Mouse (Mus musculus) testis, adult 2 months (tissue): Measurements from ENCODE around the gene Sept8. TPM values are rescaled to one million over a fixed set of nuclear protein-coding genes. Genes with fewer than 3 reads are reported as not detected.

Source experiments
- H3K27ac ChIP-seq: fragments of 200-500 bp; 2 replicates; pipeline ENCODE4 v1.5.1; 2012; ENCODE audit warnings: low read depth, low read length; ENCODE audit not compliant: control insufficient read depth, insufficient read depth
- H3K27me3 ChIP-seq: fragments of 200-500 bp; 2 replicates; pipeline ENCODE4 v1.6.1; 2012; ENCODE audit warnings: mild to moderate bottlenecking, low read length, moderate library complexity; ENCODE audit not compliant: control insufficient read depth, insufficient read depth
- H3K36me3 ChIP-seq: fragments of 200-500 bp; 2 replicates; pipeline ENCODE4 v1.6.1; 2012; ENCODE audit warnings: mild to moderate bottlenecking, low read length; ENCODE audit not compliant: control insufficient read depth, insufficient read depth
- H3K4me1 ChIP-seq: fragments of 200-500 bp; 2 replicates; pipeline ENCODE4 v1.6.1; 2012; ENCODE audit warnings: low read length; ENCODE audit not compliant: control insufficient read depth, insufficient read depth
- H3K4me3 ChIP-seq: fragments of 200-500 bp; 2 replicates; pipeline ENCODE4 v1.5.1; 2012; ENCODE audit warnings: low read depth, mild to moderate bottlenecking, low read length, moderate library complexity, mixed read lengths; ENCODE audit not compliant: control insufficient read depth
- CTCF ChIP-seq: fragments of 200-500 bp; IDR thresholded peaks from 2 replicates; pipeline ENCODE4 v1.5.1; 2012; ENCODE audit warnings: low read depth, mild to moderate bottlenecking, inconsistent platforms, low read length, moderate library complexity; ENCODE audit not compliant: control insufficient read depth, insufficient read depth, insufficient replicate concordance
- POLR2A ChIP-seq: fragments of 200-500 bp; IDR thresholded peaks from 2 replicates; pipeline ENCODE4 v1.6.1; 2012; ENCODE audit warnings: low read depth, mild to moderate bottlenecking, inconsistent platforms, low read length, moderate library complexity; ENCODE audit not compliant: control insufficient read depth
- polyA plus RNA-seq: library from polyadenylated mRNA; depleted of rRNA; stranded (reverse); fragments of >200 nt; gene quantifications from 2 replicates; pipeline ENCODE4 v1.2.3, GENCODE M21; 2012

Gene Sept8
- polyA plus RNA-seq, 1 experiment: 3.2 TPM

GRCm38 (mm10) chr11:53478383-53479170 lies 40.5 kb upstream of the Sept8 start:
- Histone ChIP-seq H3K4me1 (peaks cover 7% of the 10 kb centered on the region), H3K27ac (no peak overlapping the region), H3K27me3 (no peaks in the 10 kb centered on the region), H3K36me3 (no peaks in the 10 kb centered on the region), H3K4me3 (peak overlapping the region; percentile 68)
- no peak for TF ChIP-seq POLR2A
- TF ChIP-seq CTCF: no peak

GRCm38 (mm10) chr11:53479171-53479782 lies 39.8 kb upstream of the Sept8 start:
- H3K27ac ChIP-seq: no peak overlapping the region
- H3K4me3 ChIP-seq: peak overlapping the region; percentile 68
- TF ChIP-seq CTCF (no peak), POLR2A (no peak)
- H3K4me1 ChIP-seq: peaks cover 7% of the 10 kb centered on the region
- no peaks in the 10 kb centered on the region for H3K36me3 ChIP-seq
- no peaks in the 10 kb centered on the region for H3K27me3 ChIP-seq

DNA sequence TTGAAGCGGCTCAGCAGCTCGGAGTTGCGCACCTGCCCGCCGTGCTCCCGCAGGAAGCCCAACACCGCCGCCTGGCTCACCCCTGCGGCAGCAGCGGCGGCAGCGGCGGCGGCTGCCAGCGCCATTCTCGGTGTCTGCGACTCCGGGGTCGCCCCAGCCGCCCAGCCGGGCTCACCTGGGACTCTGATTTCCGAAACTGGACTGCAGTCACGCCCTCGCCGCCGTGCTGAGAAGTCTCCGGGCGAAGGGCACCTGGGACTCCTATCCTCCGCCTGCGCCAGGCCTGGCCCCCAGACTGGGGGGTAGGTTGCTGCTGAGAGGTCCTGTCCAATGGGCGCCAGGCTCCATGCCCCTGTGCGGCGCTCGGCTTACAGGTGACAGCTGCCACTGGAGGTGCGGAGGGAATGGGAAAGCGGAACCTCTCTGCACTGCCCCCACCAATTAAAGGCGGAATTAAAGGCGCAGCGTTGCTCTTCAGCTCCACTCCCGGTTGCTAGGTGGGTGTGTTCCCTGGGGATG lies 39.2 kb upstream of the Sept8 start, which contains the start of the genes Gm9945 and Sowaha:
Gene Gm9945, plus strand, starts transcription at position 384 of the 519 bp plus-strand sequence.
Gene Sowaha, minus strand, starts transcription at position 492 of the 519 bp plus-strand sequence.
- Histone ChIP-seq H3K27ac (no peak within 1 kb of the TSS), H3K36me3 (no peaks in the 10 kb centered on the region), H3K4me3 (peak within 1 kb of the TSS; percentile 68), H3K4me1 (peaks cover 7% of the 10 kb centered on the region), H3K27me3 (no peaks in the 10 kb centered on the region)
- TF ChIP-seq POLR2A (no peak), CTCF (no peak)

DNA sequence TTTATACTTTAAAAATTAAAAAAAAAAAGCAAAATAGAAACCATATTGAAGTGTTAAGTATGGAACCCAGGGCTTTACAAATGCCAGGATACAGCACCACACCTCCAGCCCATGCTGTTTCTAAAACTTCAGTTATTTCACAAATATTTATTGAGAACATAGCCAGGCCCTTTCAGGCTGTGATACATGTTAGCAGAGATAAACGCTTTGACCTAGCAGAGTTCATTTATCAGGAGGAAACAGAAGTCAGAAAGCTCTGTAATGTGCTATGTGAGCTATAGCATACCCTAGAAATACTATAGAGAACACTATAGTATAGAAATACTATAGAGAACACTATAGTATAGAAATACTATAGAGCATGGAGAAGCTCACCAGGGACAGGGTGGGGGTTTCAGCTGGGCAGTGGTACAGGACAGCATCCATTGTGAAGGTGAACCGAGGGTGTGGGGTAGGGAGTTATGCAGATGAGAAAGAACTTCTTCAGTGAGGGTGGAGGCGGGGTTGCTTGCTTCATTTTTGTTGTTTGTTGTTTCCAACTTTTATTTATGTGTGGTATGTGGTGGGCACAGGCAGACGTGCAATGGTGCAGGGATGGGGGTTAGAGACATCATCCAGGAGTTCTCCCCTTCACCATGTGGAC lies 37.8 kb upstream of the Sept8 start:
- Histone ChIP-seq H3K4me1 (peaks cover 7% of the 10 kb centered on the region), H3K27me3 (no peaks in the 10 kb centered on the region)
- TF ChIP-seq CTCF: no peak
- TF ChIP-seq POLR2A: no peak

DNA sequence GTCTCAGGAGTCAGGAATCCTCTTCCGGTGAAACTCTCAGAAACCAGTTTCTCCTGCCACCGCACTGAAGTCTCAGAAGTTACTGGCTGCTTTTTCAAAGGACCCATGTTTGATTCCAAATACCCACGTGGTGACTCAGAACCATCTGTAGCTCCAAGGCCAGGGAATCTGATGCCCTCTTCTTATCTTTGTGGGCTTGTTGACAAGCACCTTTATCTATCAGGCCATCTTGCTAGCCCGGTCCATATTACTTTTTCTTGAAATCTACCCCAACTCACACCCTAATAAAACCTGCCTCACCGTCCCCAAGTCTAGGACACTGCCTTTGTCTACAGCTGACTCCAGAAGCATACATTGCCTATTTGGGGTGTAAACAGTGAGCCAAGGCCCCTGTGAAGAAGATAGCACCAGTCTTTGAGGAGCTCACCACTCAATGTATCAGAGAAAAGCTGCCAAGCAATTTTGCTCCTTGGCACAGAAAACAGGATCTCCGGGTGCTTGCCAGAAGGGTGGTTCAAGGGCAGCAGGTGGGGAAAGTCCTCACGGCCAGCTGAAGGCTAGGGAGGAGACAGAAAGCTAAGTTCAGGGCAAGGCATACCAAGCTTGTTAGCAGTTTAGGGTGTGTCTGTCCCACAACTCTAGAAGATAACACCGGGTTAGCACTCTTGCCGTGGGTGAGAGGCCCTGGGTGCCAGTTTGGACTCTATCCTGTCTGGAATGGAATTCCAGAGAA lies 35.7 kb upstream of the Sept8 start:
- Histone ChIP-seq H3K4me3 (no peak overlapping the region), H3K36me3 (no peaks in the 10 kb centered on the region), H3K27me3 (no peaks in the 10 kb centered on the region), H3K4me1 (peaks cover 7% of the 10 kb centered on the region), H3K27ac (no peak overlapping the region)
- no peak for TF ChIP-seq CTCF
- TF ChIP-seq POLR2A: no peak

More for the DNA sequence above, 37.8 kb upstream of the Sept8 start:
- Histone ChIP-seq H3K4me3 (no peak overlapping the region), H3K36me3 (no peaks in the 10 kb centered on the region), H3K27ac (no peak overlapping the region)

DNA sequence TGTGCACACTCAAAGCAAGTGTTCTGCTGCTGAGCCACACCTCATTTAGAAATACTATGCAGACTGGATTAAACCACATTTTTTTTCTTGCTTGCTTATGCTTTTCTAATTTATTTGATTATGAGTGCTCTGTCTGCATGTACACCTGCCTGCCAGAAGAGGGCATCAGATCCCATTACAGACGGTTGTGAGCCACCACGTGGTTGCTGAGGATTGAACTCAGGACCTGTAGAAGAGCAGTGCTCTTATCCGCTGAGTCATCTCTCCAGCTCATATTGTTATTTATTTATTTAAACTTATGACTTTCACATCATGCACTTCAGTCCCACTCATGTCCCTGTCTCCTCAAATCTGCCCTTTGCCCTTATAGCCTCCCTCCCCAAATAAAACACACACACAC lies 33.3 kb upstream of the Sept8 start:
- Histone ChIP-seq H3K4me1 (no peaks in the 10 kb centered on the region; the same call in 1 of the 2 replicates), H3K36me3 (no peaks in the 10 kb centered on the region), H3K4me3 (no peak overlapping the region), H3K27me3 (no peaks in the 10 kb centered on the region), H3K27ac (no peak overlapping the region)
- peak; percentile 24; the same call in 1 of the 2 replicates for TF ChIP-seq CTCF
- no peak for TF ChIP-seq POLR2A
